Mouse (Mus musculus) MEL (cell line): ENCODE data around the gene Zmat3. TPM values are rescaled to one million over a fixed set of nuclear protein-coding genes. Genes with fewer than 3 reads are reported as not detected.

Experiments used
- DNase-seq: peaks from one replicate; pipeline ENCODE4 v3.0.0; 2011; ENCODE audit warnings: low read depth, low spot score
- H3K27ac ChIP-seq: 2 replicates; pipeline ENCODE4 v1.5.1; 2012; ENCODE audit warnings: low read depth, mild to moderate bottlenecking, control low read depth, low read length, moderate library complexity; ENCODE audit not compliant: control insufficient read depth
- H3K27me3 ChIP-seq, 2 experiments: fragments of 150-350 bp in 1 of 2; sonication (generic) in 1 of 2; 2 replicates each; pipeline ENCODE4 v1.6.1; 2012; ENCODE audit warnings: low read length in 2 of 2, mild to moderate bottlenecking in 2 of 2, improper control_type of control experiment in 1 of 2, moderate library complexity in 1 of 2; ENCODE audit not compliant: insufficient read depth in 2 of 2, control insufficient read depth in 1 of 2
- H3K36me3 ChIP-seq, 2 experiments: 2 replicates each; pipeline ENCODE4 v1.6.1; 2012 to 2014; ENCODE audit warnings: low read length in 2 of 2, improper control_type of control experiment in 1 of 2, inconsistent platforms in 1 of 2, mild to moderate bottlenecking in 1 of 2; ENCODE audit not compliant: insufficient read depth in 2 of 2, control insufficient read depth in 1 of 2
- H3K4me1 ChIP-seq, 2 experiments: fragments of 150-350 bp in 1 of 2; sonication (generic) in 1 of 2; 2 replicates each; pipeline ENCODE4 v1.6.1; 2012; ENCODE audit warnings: low read length in 2 of 2, improper control_type of control experiment in 1 of 2, mild to moderate bottlenecking in 1 of 2; ENCODE audit not compliant: insufficient read depth in 2 of 2, control insufficient read depth in 1 of 2
- H3K4me3 ChIP-seq, 2 experiments: fragments of 150-350 bp in 1 of 2; sonication (generic) in 1 of 2; 2 replicates each; pipeline ENCODE4 v1.5.1; 2012; ENCODE audit warnings: low read depth in 2 of 2, low read length in 2 of 2, mild to moderate bottlenecking in 2 of 2, moderate library complexity in 2 of 2, control low read depth in 1 of 2, improper control_type of control experiment in 1 of 2; ENCODE audit not compliant: control insufficient read depth in 1 of 2, insufficient read depth in 1 of 2
- H3K79me2 ChIP-seq: 2 replicates; pipeline ENCODE4 v1.6.1; 2012; ENCODE audit warnings: mild to moderate bottlenecking, low read length, moderate library complexity; ENCODE audit not compliant: control insufficient read depth, poor library complexity, insufficient read depth
- H3K9ac ChIP-seq: 2 replicates; pipeline ENCODE4 v1.6.1; 2012; ENCODE audit warnings: low read depth, mild to moderate bottlenecking, control low read depth, low read length, moderate library complexity; ENCODE audit not compliant: control insufficient read depth, poor library complexity, severe bottlenecking
- H3K9me3 ChIP-seq: fragments of 150-350 bp; sonication (generic); replicated peaks from 2 replicates; pipeline ENCODE4 v1.6.1; 2012; ENCODE audit warnings: mild to moderate bottlenecking, low read length, improper control_type of control experiment, moderate library complexity; ENCODE audit not compliant: insufficient read depth
- BHLHE40 ChIP-seq: IDR thresholded peaks from 2 replicates; pipeline ENCODE4 v1.6.1; 2012; ENCODE audit warnings: low read depth, mild to moderate bottlenecking, inconsistent platforms, low read length, improper control_type of control experiment, borderline replicate concordance
- CHD1 ChIP-seq: IDR thresholded peaks from 2 replicates; pipeline ENCODE4 v1.6.1; 2012; ENCODE audit warnings: low read depth, mild to moderate bottlenecking, inconsistent platforms, low read length, improper control_type of control experiment
- CHD2 ChIP-seq: IDR thresholded peaks from 2 replicates; pipeline ENCODE4 v1.6.1; 2011; ENCODE audit warnings: low read length, improper control_type of control experiment
- E2F4 ChIP-seq: IDR thresholded peaks from 2 replicates; pipeline ENCODE4 v1.6.1; 2011; ENCODE audit warnings: low read depth, low read length, improper control_type of control experiment, borderline replicate concordance
- ELF1 ChIP-seq: IDR thresholded peaks from 2 replicates; pipeline ENCODE4 v1.6.1; 2014; ENCODE audit warnings: low read depth, mild to moderate bottlenecking, inconsistent platforms, low read length, improper control_type of control experiment, moderate library complexity
- EP300 ChIP-seq, 2 experiments: IDR thresholded peaks; 2 replicates each; pipeline ENCODE4 v1.6.1; 2011; ENCODE audit warnings: improper control_type of control experiment in 2 of 2, low read length in 2 of 2, low read depth in 1 of 2, mild to moderate bottlenecking in 1 of 2
- ETS1 ChIP-seq: IDR thresholded peaks from 2 replicates; pipeline ENCODE4 v1.6.1; 2012; ENCODE audit warnings: low read depth, mild to moderate bottlenecking, inconsistent platforms, low read length, improper control_type of control experiment, moderate library complexity
- GABPA ChIP-seq: IDR thresholded peaks from 2 replicates; pipeline ENCODE4 v1.6.1; 2012; ENCODE audit warnings: low read depth, mild to moderate bottlenecking, inconsistent platforms, low read length, improper control_type of control experiment, moderate library complexity
- GATA1 ChIP-seq: IDR thresholded peaks from 2 replicates; pipeline ENCODE4 v1.6.1; 2011; ENCODE audit warnings: low read depth, low read length, improper control_type of control experiment
- HCFC1 ChIP-seq: IDR thresholded peaks from 2 replicates; pipeline ENCODE4 v1.6.1; 2012; ENCODE audit warnings: low read depth, mild to moderate bottlenecking, inconsistent platforms, low read length, improper control_type of control experiment, moderate library complexity
- KAT2A ChIP-seq: conservative IDR thresholded peaks from 2 replicates; pipeline ENCODE4 v1.6.1; 2012; ENCODE audit warnings: low read depth, low read length, improper control_type of control experiment, inconsistent platforms
- MAFK ChIP-seq: IDR thresholded peaks from 2 replicates; pipeline ENCODE4 v1.6.1; 2011; ENCODE audit warnings: low read depth, mild to moderate bottlenecking, low read length, improper control_type of control experiment, borderline replicate concordance
- MAX ChIP-seq: IDR thresholded peaks from 2 replicates; pipeline ENCODE4 v1.6.1; 2011; ENCODE audit warnings: low read length, improper control_type of control experiment
- MAZ ChIP-seq: IDR thresholded peaks from 2 replicates; pipeline ENCODE4 v1.6.1; 2012; ENCODE audit warnings: low read depth, mild to moderate bottlenecking, inconsistent platforms, low read length, improper control_type of control experiment
- MEF2A ChIP-seq: IDR thresholded peaks from 2 replicates; pipeline ENCODE4 v1.6.1; 2014; ENCODE audit warnings: low read depth, mild to moderate bottlenecking, inconsistent platforms, low read length, improper control_type of control experiment; ENCODE audit not compliant: poor library complexity, insufficient replicate concordance, severe bottlenecking; ENCODE audit errors: extremely low read depth
- MXI1 ChIP-seq: IDR thresholded peaks from 2 replicates; pipeline ENCODE4 v1.6.1; 2011; ENCODE audit warnings: mild to moderate bottlenecking, low read depth, low read length, improper control_type of control experiment
- MYC ChIP-seq: IDR thresholded peaks from 2 replicates; pipeline ENCODE4 v1.6.1; 2011; ENCODE audit warnings: low read depth, mild to moderate bottlenecking, low read length, improper control_type of control experiment, moderate library complexity
- NELFE ChIP-seq: IDR thresholded peaks from 2 replicates; pipeline ENCODE4 v1.6.1; 2011; ENCODE audit warnings: low read depth, low read length, improper control_type of control experiment
- NRF1 ChIP-seq: IDR thresholded peaks from 2 replicates; pipeline ENCODE4 v1.6.1; 2014; ENCODE audit warnings: low read depth, mild to moderate bottlenecking, inconsistent platforms, low read length, improper control_type of control experiment, moderate library complexity; ENCODE audit not compliant: poor library complexity, insufficient read depth, severe bottlenecking
- POLR2A ChIP-seq, 2 experiments: IDR thresholded peaks; 2 replicates each; pipeline ENCODE4 v1.6.1; 2011 to 2012; ENCODE audit warnings: low read length in 2 of 2, mild to moderate bottlenecking in 2 of 2, control low read depth in 1 of 2, improper control_type of control experiment in 1 of 2, low read depth in 1 of 2, moderate library complexity in 1 of 2; ENCODE audit not compliant: control insufficient read depth in 1 of 2, insufficient read depth in 1 of 2, poor library complexity in 1 of 2
- POLR2AphosphoS2 ChIP-seq: IDR thresholded peaks from 2 replicates; pipeline ENCODE4 v1.6.1; 2011; ENCODE audit warnings: low read length, improper control_type of control experiment
- POLR2AphosphoS5 ChIP-seq: IDR thresholded peaks from 2 replicates; pipeline ENCODE4 v1.6.1; 2012; ENCODE audit warnings: low read depth, borderline replicate concordance, mild to moderate bottlenecking, inconsistent platforms, low read length, moderate library complexity, mixed read lengths
- RAD21 ChIP-seq: IDR thresholded peaks from 2 replicates; pipeline ENCODE4 v1.6.1; 2011; ENCODE audit warnings: mild to moderate bottlenecking, low read depth, low read length, improper control_type of control experiment
- RCOR1 ChIP-seq: IDR thresholded peaks from 2 replicates; pipeline ENCODE4 v1.6.1; 2012; ENCODE audit warnings: low read depth, mild to moderate bottlenecking, inconsistent platforms, low read length, improper control_type of control experiment
- SIN3A ChIP-seq: IDR thresholded peaks from 2 replicates; pipeline ENCODE4 v1.6.1; 2012; ENCODE audit warnings: low read length, improper control_type of control experiment, inconsistent platforms
- SMC3 ChIP-seq: IDR thresholded peaks from 2 replicates; pipeline ENCODE4 v1.6.1; 2011; ENCODE audit warnings: low read depth, low read length, improper control_type of control experiment
- TAL1 ChIP-seq: IDR thresholded peaks from 2 replicates; pipeline ENCODE4 v1.6.1; 2012; ENCODE audit warnings: mild to moderate bottlenecking, inconsistent platforms, low read length, moderate library complexity, mixed read lengths
- TCF12 ChIP-seq: IDR thresholded peaks from 2 replicates; pipeline ENCODE4 v1.6.1; 2014; ENCODE audit warnings: low read depth, mild to moderate bottlenecking, inconsistent platforms, low read length, improper control_type of control experiment, moderate library complexity
- UBTF ChIP-seq: IDR thresholded peaks from 2 replicates; pipeline ENCODE4 v1.6.1; 2012; ENCODE audit warnings: low read depth, mild to moderate bottlenecking, inconsistent platforms, low read length, improper control_type of control experiment, moderate library complexity, borderline replicate concordance; ENCODE audit not compliant: insufficient read depth
- USF1 ChIP-seq: IDR thresholded peaks from 2 replicates; pipeline ENCODE4 v1.6.1; 2014; ENCODE audit warnings: low read depth, mild to moderate bottlenecking, inconsistent platforms, low read length, improper control_type of control experiment, moderate library complexity
- USF2 ChIP-seq, 2 experiments: IDR thresholded peaks; 2 replicates each; pipeline ENCODE4 v1.6.1; 2011 to 2012; ENCODE audit warnings: improper control_type of control experiment in 2 of 2, low read length in 2 of 2, borderline replicate concordance in 1 of 2, inconsistent platforms in 1 of 2, low read depth in 1 of 2, mild to moderate bottlenecking in 1 of 2; ENCODE audit not compliant: insufficient read depth in 1 of 2
- ZC3H11A ChIP-seq: IDR thresholded peaks from 2 replicates; pipeline ENCODE4 v1.6.1; 2012; ENCODE audit warnings: low read depth, mild to moderate bottlenecking, inconsistent platforms, low read length, improper control_type of control experiment
- ZKSCAN1 ChIP-seq: IDR thresholded peaks from 2 replicates; pipeline ENCODE4 v1.6.1; 2012; ENCODE audit warnings: low read depth, mild to moderate bottlenecking, inconsistent platforms, low read length, improper control_type of control experiment, moderate library complexity
- ZMIZ1 ChIP-seq: IDR thresholded peaks from 2 replicates; pipeline ENCODE4 v1.6.1; 2012; ENCODE audit warnings: low read depth, mild to moderate bottlenecking, inconsistent platforms, low read length, improper control_type of control experiment, moderate library complexity
- ZNF384 ChIP-seq: IDR thresholded peaks from 2 replicates; pipeline ENCODE4 v1.6.1; 2012; ENCODE audit warnings: low read depth, mild to moderate bottlenecking, inconsistent platforms, low read length, improper control_type of control experiment
- polyA plus RNA-seq, 2 experiments: library from polyadenylated mRNA; stranded (reverse) in 1 of 2; unstranded in 1 of 2; fragments of >175 nt in 1 of 2; fragments of >200 nt in 1 of 2; gene quantifications; 2 replicates each; pipeline versions ENCODE4 v1.2.1 to v1.2.4; 2012; ENCODE audit warnings: low replicate concordance in 2 of 2, low read depth in 1 of 2; ENCODE audit not compliant: insufficient read length in 2 of 2, insufficient read depth in 1 of 2, missing spikeins in 1 of 2
- total RNA-seq: library from RNA; depleted of rRNA; stranded (reverse); fragments of 300-350 nt; gene quantifications from 2 replicates; pipeline ENCODE4 v1.2.3, GENCODE M21; 2012

Gene Zmat3
- total and polyA plus RNA-seq, 3 experiments, result 3.1 to 4.4 TPM; not detected in 1

GRCm38 (mm10) chr3:32396794-32397460, 31.1 kb upstream of the Zmat3 start:
- Histone ChIP-seq H3K27me3 (no peaks in the 10 kb centered on the region), H3K4me3 (peak overlapping the region; percentile 70 to 92), H3K9ac (peak overlapping the region; percentile 87), H3K79me2 (peaks cover 28% of the 10 kb centered on the region), H3K36me3 (0 out of 4 replicates have a peak, but pooled peaks cover 0 to 2% of the 10 kb centered on the region in 2 experiments), H3K9me3 (no peaks in the 10 kb centered on the region), H3K4me1 (peaks cover 2 to 3% of the 10 kb centered on the region in 2 experiments; a peak in 1 of 4 replicates), H3K27ac (peak overlapping the region; percentile 70)
- peak; percentile 99 for DNase-seq
- no peak for TF ChIP-seq GATA1
- 0 out of 2 replicates have a peak, but pooled peaks have one; percentile 60 for TF ChIP-seq CHD1
- peak; percentile 33; the same call in 1 of the 2 replicates for TF ChIP-seq BHLHE40
- peak; percentile 94 to 95 for TF ChIP-seq POLR2A (IDR thresholded peaks at IDR 0.05; ENCODE audit: control insufficient read depth in 1 of 2, insufficient read depth in 1 of 2, low read depth in 1 of 2, low read length in 2 of 2, poor library complexity in 1 of 2)
- peak; percentile 63 for TF ChIP-seq MAX
- TF ChIP-seq ZC3H11A, result no peak
- no peak for TF ChIP-seq MAFK
- peak; percentile 43; the same call in 1 of the 2 replicates for TF ChIP-seq MYC
- TF ChIP-seq ZMIZ1, result peak; percentile 95
- no peak for TF ChIP-seq E2F4
- TF ChIP-seq ETS1, result peak; percentile 79; the same call in 1 of the 2 replicates
- peak in 1 of 2 experiments; percentile 73; a peak in 2 of 4 replicates for TF ChIP-seq EP300 (IDR thresholded peaks at IDR 0.05; ENCODE audit: low read depth in 1 of 2, low read length in 2 of 2)
- peak; percentile 75; the same call in 1 of the 2 replicates for TF ChIP-seq CHD2
- no peak for TF ChIP-seq UBTF
- TF ChIP-seq RAD21, result no peak
- TF ChIP-seq ZKSCAN1, result 0 out of 2 replicates have a peak, but pooled peaks have one; percentile 34
- TF ChIP-seq KAT2A, result peak; percentile 79
- peak; percentile 39; the same call in 1 of the 2 replicates for TF ChIP-seq USF1
- peak; percentile 95 for TF ChIP-seq NELFE
- TF ChIP-seq MXI1, result peak; percentile 77
- peak; percentile 73 for TF ChIP-seq ZNF384
- peak; percentile 96 for TF ChIP-seq POLR2AphosphoS2
- TF ChIP-seq ELF1, result peak; percentile 99
- TF ChIP-seq HCFC1, result peak; percentile 97
- peak; percentile 74; the same call in 1 of the 2 replicates for TF ChIP-seq MEF2A
- TF ChIP-seq NRF1, result peak; percentile 99
- peak; percentile 81 for TF ChIP-seq TCF12
- no peak for TF ChIP-seq TAL1
- TF ChIP-seq SMC3, result no peak
- TF ChIP-seq RCOR1, result peak; percentile 65; the same call in 1 of the 2 replicates
- peak; percentile 90; the same call in 1 of the 2 replicates for TF ChIP-seq POLR2AphosphoS5
- TF ChIP-seq SIN3A, result peak; percentile 96
- TF ChIP-seq USF2 (IDR thresholded peaks at IDR 0.05; ENCODE audit: borderline replicate concordance in 1 of 2, insufficient read depth in 1 of 2, low read depth in 1 of 2, low read length in 2 of 2), result no peak
- peak; percentile 100 for TF ChIP-seq MAZ
- TF ChIP-seq GABPA, result 0 out of 2 replicates have a peak, but pooled peaks have one; percentile 38
